Mouse (Mus musculus) liver, postnatal 0 days (tissue): ENCODE measurements at regions not wholly inside any gene's neighbourhood (a gene's known extent, or its start where the extent isn't known, plus 50 kb on each side); places are given as distances from the start of the nearest gene placed in this dataset.

Source experiments
- ATAC-seq: fragments of 200-750 bp; cut with Nextera tagmentation; 2 replicates; pipeline ENCODE4 v1.8.0; 2017; ENCODE audit warnings: mild to moderate bottlenecking, moderate library complexity
- DNase-seq: peaks from one replicate; pipeline ENCODE4 v3.0.0-alpha.2; 2016
- H3K27ac ChIP-seq: fragments of 300-500 bp; sonication (generic); 2 replicates; pipeline ENCODE4 v1.5.1; 2014; ENCODE audit warnings: antibody characterized with exemption, moderate library complexity, mild to moderate bottlenecking, low read depth
- H3K27me3 ChIP-seq: fragments of 300-500 bp; sonication (generic); 2 replicates; pipeline ENCODE4 v1.6.1; 2014; ENCODE audit warnings: low read length, control low read depth, mixed read lengths; ENCODE audit not compliant: insufficient read depth
- H3K36me3 ChIP-seq: fragments of 300-500 bp; sonication (generic); replicated peaks from 2 replicates; pipeline ENCODE4 v1.6.1; 2014; ENCODE audit warnings: mild to moderate bottlenecking, control low read depth, low read length, moderate library complexity, mixed read lengths; ENCODE audit not compliant: insufficient read depth
- H3K4me1 ChIP-seq: fragments of 300-500 bp; sonication (generic); 2 replicates; pipeline ENCODE4 v1.6.1; 2014; ENCODE audit warnings: antibody characterized with exemption, mild to moderate bottlenecking, control low read depth; ENCODE audit not compliant: insufficient read depth
- H3K4me2 ChIP-seq: fragments of 300-500 bp; sonication (generic); 2 replicates; pipeline ENCODE4 v1.6.1; 2014; ENCODE audit warnings: low read depth, mild to moderate bottlenecking, low read length, moderate library complexity, mixed read lengths
- H3K4me3 ChIP-seq: fragments of 300-500 bp; sonication (generic); 2 replicates; pipeline ENCODE4 v1.5.1; 2014; ENCODE audit warnings: low read depth, low read length
- H3K9ac ChIP-seq: fragments of 300-500 bp; sonication (generic); replicated peaks from 2 replicates; pipeline ENCODE4 v1.6.1; 2014; ENCODE audit warnings: mild to moderate bottlenecking, moderate library complexity
- H3K9me3 ChIP-seq: fragments of 300-500 bp; sonication (generic); 2 replicates; pipeline ENCODE4 v1.6.1; 2016; ENCODE audit warnings: mild to moderate bottlenecking, control low read depth, low read length, mixed read lengths
- CTCF ChIP-seq: sonication (generic); IDR thresholded peaks from 2 replicates; pipeline ENCODE4 v1.5.1; 2016; ENCODE audit warnings: antibody characterized with exemption, low read depth
- EP300 ChIP-seq: IDR thresholded peaks from 2 replicates; pipeline ENCODE4 v1.6.1; 2016; ENCODE audit warnings: antibody characterized with exemption, low read depth, mild to moderate bottlenecking
- WGBS: fragments of 180-500 bp; shearing (Covaris S2); extraction: QIAGEN DNeasy Blood & Tissue Kit; methylation state at CpG from one replicate; pipeline ENCODE4 v1.1.7; 2014; ENCODE audit not compliant: insufficient replicate concordance; 5-methylcytosine and 5-hydroxymethylcytosine counted together

DNA sequence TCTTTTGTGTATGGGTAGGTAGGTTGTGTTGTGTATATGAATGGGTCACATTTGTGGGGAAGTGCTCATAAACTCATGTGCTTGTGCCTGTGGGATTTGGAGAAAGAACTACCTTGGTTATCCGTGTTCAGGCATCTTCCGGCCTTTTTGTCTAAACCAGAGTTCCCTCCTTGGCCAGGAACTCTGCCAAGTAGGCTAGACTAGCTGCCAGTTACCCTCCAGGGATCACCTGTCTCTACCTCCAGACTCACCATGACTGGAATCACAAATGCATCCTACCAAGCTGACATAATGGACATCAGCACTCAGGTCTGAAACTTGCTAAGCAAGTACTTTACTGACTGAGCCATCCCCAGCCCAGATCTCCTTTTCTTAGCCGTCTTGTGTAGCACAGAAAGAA lies 97.6 kb upstream of the Nrp1 start:
- 77% methylated on average over 3 of the region's 3 CpGs for WGBS
- ATAC-seq (no peak), DNase-seq (no peak)
- H3K9ac ChIP-seq, result no peak overlapping the region
- H3K4me1 ChIP-seq, result no peaks in the 10 kb centered on the region
- no peaks in the 10 kb centered on the region for H3K27me3 ChIP-seq
- H3K9me3 ChIP-seq, result no peaks in the 10 kb centered on the region
- H3K4me3 ChIP-seq, result no peak overlapping the region
- no peak overlapping the region for H3K4me2 ChIP-seq
- H3K36me3 ChIP-seq, result no peaks in the 10 kb centered on the region
- TF ChIP-seq CTCF (no peak), EP300 (no peak)
- H3K27ac ChIP-seq, result no peak overlapping the region

DNA sequence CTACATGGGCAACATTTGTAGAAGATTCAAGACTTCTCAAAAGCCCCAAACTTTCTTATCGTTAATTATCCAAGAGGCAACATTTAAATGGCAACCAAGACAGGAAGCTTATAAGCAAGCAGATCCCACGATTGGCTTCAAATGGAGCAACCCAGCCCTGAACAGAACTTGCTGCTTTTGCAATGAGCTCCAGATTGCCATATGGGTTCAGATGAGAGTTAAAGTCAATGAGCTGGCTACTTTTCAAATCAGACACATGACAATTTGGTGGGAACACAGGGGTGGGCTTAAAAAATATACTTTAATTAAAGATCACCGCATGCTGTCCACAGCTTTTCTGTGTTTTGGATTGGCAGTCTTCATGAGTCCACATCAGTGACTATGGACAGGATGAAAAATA lies 97.0 kb upstream of the Nrp1 start:
- Histone ChIP-seq H3K4me3 (no peak overlapping the region), H3K4me1 (no peaks in the 10 kb centered on the region), H3K9ac (no peak overlapping the region), H3K4me2 (no peak overlapping the region), H3K36me3 (no peaks in the 10 kb centered on the region), H3K27me3 (no peaks in the 10 kb centered on the region), H3K9me3 (no peaks in the 10 kb centered on the region), H3K27ac (no peak overlapping the region)
- TF ChIP-seq EP300 (no peak), CTCF (no peak)
- 71% methylated on average over 3 of the region's 3 CpGs for WGBS
- DNase-seq (no peak), ATAC-seq (no peak)

DNA sequence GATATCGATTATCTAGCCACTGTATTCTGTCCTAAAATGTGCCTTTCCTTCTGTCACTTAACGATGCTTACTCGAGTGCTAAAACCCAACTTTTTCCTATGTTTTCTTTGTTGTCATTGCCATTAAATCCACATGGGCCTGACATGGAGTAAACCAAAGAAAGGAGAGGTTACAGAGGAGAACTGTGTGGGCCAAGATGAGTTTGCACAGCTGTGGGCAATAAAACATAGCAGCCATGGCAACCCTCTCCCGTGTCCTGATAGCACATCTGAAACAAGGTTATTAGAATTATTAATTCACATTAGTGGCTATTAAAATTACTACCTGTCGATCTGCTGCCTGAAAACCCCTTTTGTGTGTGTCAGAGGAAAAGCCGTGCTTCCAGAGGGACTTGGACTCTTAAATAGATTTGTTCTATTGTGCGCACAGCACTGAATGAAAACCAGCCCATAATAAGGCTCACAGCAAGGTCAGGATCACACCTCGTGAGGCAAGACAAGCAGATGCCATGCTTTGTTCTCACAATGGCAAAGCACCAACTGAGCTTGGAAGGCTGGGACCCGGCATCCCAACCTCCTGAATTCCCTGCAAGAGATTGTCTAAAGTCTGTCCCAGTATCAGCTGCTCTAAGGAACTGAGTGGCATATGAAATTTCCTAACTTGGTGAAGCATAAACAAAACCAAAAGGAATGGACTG lies 95.0 kb upstream of the Nrp1 start:
- no peak overlapping the region for H3K4me3 ChIP-seq
- TF ChIP-seq CTCF (no peak), EP300 (no peak)
- no peaks in the 10 kb centered on the region for H3K4me1 ChIP-seq
- 75% methylated on average over 9 of the region's 9 CpGs for WGBS
- H3K27me3 ChIP-seq, result no peaks in the 10 kb centered on the region
- H3K9me3 ChIP-seq, result no peaks in the 10 kb centered on the region
- ATAC-seq, result no peak
- H3K9ac ChIP-seq, result no peak overlapping the region
- H3K27ac ChIP-seq, result no peak overlapping the region
- DNase-seq, result no peak
- no peaks in the 10 kb centered on the region for H3K36me3 ChIP-seq
- no peak overlapping the region for H3K4me2 ChIP-seq

DNA sequence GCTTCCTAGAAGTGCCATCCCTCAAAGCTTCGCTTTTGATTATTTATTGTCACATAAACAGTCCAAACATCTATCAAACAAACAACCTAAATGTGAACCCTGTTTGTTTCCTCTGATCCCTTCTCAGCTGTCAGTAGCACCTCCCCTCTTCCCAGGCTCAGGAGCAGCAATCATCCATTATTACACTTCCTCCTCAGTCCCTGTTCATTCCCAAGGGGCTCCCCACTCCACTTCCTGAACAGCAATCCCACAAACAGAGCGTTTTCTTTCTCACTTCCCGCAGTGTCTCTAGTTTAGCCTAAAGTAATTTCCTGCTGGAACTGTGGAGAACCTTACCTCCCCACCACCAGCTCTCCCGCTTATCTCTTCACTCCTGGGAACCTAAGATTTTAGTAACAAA lies 91.1 kb upstream of the Nrp1 start:
- 45% methylated on average over 4 of the region's 4 CpGs for WGBS
- TF ChIP-seq EP300 (no peak), CTCF (no peak)
- Histone ChIP-seq H3K4me3 (no peak overlapping the region), H3K4me1 (no peaks in the 10 kb centered on the region), H3K27me3 (no peaks in the 10 kb centered on the region), H3K27ac (no peak overlapping the region), H3K9ac (no peak overlapping the region), H3K4me2 (no peak overlapping the region), H3K36me3 (no peaks in the 10 kb centered on the region), H3K9me3 (no peaks in the 10 kb centered on the region)
- ATAC-seq, result no peak
- no peak for DNase-seq

DNA sequence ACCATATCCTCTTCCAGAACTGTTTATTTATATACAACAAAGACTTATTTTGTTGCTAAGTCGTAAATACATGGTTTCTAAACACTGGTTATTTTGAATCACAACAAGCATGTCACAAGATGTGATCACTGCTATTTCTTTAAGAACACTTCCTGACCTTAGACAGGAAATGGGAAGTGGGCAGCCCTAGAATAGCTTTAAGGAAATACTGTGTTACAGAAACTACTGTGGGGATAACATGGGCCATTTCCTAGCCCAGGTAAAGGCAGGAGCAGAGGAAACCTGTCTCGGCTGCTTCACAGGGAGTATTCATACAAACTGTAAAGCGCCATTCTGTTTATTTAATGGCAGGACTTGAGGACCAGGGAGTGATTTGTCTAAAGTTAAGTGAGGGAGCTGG lies 90.4 kb upstream of the Nrp1 start:
- no peaks in the 10 kb centered on the region for H3K4me1 ChIP-seq
- WGBS, result 49% methylated on average over 3 of the region's 3 CpGs
- DNase-seq, result no peak
- no peak overlapping the region for H3K4me3 ChIP-seq
- TF ChIP-seq CTCF, result no peak
- TF ChIP-seq EP300, result no peak
- H3K27me3 ChIP-seq, result no peaks in the 10 kb centered on the region
- H3K9me3 ChIP-seq, result no peaks in the 10 kb centered on the region
- peak overlapping the region; percentile 23; the same call in 1 of the 2 replicates for H3K27ac ChIP-seq
- H3K4me2 ChIP-seq, result no peak overlapping the region
- H3K36me3 ChIP-seq, result no peaks in the 10 kb centered on the region
- H3K9ac ChIP-seq, result no peak overlapping the region
- no peak for ATAC-seq

DNA sequence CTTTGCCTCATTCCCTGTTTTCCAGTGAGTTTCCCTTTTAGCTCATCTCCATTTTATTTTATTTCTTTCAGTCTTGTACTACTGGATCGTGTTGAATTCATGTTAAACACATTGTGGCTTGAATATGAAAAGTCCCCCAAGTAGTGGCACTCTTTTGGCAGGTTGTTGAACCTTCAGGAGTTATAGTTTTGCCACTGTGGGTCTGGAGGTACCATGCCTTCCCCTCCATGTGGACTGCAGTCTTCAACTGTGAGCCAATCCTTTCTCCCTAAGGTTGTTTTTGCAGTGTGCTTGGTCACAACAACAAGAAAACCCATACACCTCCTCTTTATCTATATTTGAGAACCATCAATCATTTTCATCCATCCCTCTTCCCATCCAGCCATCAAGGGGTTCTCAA lies 88.9 kb upstream of the Nrp1 start:
- 74% methylated on average over 1 of the region's 1 CpGs for WGBS
- DNase-seq, result no peak
- H3K9me3 ChIP-seq, result no peaks in the 10 kb centered on the region

More for the DNA sequence above, 88.9 kb upstream of the Nrp1 start:
- H3K9ac ChIP-seq, result no peak overlapping the region
- no peaks in the 10 kb centered on the region for H3K27me3 ChIP-seq
- no peaks in the 10 kb centered on the region for H3K36me3 ChIP-seq
- no peaks in the 10 kb centered on the region for H3K4me1 ChIP-seq
- H3K4me2 ChIP-seq, result no peak overlapping the region
- no peak overlapping the region for H3K27ac ChIP-seq
- no peak for TF ChIP-seq CTCF
- TF ChIP-seq EP300, result no peak
- H3K4me3 ChIP-seq, result no peak overlapping the region
- no peak for ATAC-seq
